Comparison of ENCODE assay signal across 16 mouse cellular contexts in the genomic region with DNA sequence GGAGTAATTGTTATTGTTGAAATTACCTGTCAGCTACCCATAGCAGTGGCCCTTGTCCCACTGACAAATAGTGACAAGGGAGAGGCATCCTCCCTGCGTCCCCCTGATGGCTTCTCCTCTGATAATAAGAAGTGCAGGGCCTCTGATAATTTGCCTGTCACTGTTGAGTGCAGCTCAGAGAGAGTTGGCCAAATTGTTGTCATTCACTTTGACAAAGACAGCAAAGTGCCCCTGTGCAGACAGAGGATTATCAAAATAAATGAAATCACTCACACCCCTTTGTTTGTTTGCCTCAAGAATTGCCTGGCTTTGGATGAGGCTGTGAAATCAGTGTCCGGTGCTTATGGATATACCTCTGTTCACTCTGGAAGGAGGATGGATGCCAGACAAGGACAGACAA.
DNase-seq lines count a peak whose midpoint lies in the region; ATAC-seq and TF ChIP-seq lines count a peak whose summit lies in the region.
"Had no signal": no experiment of that assay in that cellular context is flagged by ENCODE, and none has a peak within 500 bp of the region (broad histone marks: within the 10 kb centered on the region; RNA-seq: fewer than 3 reads in every experiment).

No protein-coding gene starts in this region.

- TF ChIP-seq EP300 in stomach, postnatal 0 days (optimal IDR thresholded peaks at IDR 0.05): no peak

- no peak overlapping the region for H3K9ac ChIP-seq in lung, embryonic 14.5 days
- no peak overlapping the region for H3K9ac ChIP-seq in intestine, postnatal 0 days (ENCODE audit: low read depth, low read length)
- H3K9ac ChIP-seq in stomach, postnatal 0 days (ENCODE audit: low read length): no peak overlapping the region
- H3K9ac ChIP-seq in midbrain, embryonic 16.5 days (ENCODE audit: low read depth, low read length): no peak overlapping the region
- H3K9ac ChIP-seq: heart, embryonic 12.5 days; lung, embryonic 15.5 days; midbrain, embryonic 15.5 days had no signal

- H3K27me3 ChIP-seq in lung, embryonic 14.5 days (ENCODE audit: insufficient read depth, low read length): no peaks in the 10 kb centered on the region
- H3K27me3 ChIP-seq in intestine, postnatal 0 days (replicated peaks; ENCODE audit: control insufficient read depth, insufficient read depth, low read length): no peaks in the 10 kb centered on the region
- no peaks in the 10 kb centered on the region for H3K27me3 ChIP-seq in stomach, postnatal 0 days (ENCODE audit: control insufficient read depth, insufficient read depth, low read length)
- 0 out of 2 replicates have a peak, but pooled peaks cover 3% of the 10 kb centered on the region for H3K27me3 ChIP-seq in midbrain, embryonic 16.5 days (ENCODE audit: control insufficient read depth, insufficient read depth, low read depth, low read length)
- H3K27me3 ChIP-seq: heart, embryonic 12.5 days; lung, embryonic 15.5 days; midbrain, embryonic 15.5 days had no signal

- H3K4me1 ChIP-seq in lung, embryonic 14.5 days (ENCODE audit: insufficient read depth): peaks cover 42% of the 10 kb centered on the region
- no peaks in the 10 kb centered on the region for H3K4me1 ChIP-seq in intestine, postnatal 0 days (replicated peaks; ENCODE audit: control insufficient read depth, insufficient read depth, low read length)
- H3K4me1 ChIP-seq in stomach, postnatal 0 days (replicated peaks; ENCODE audit: control insufficient read depth, insufficient read depth): no peaks in the 10 kb centered on the region; the same call in 1 of the 2 replicates
- peaks cover 32% of the 10 kb centered on the region for H3K4me1 ChIP-seq in midbrain, embryonic 16.5 days (ENCODE audit: control insufficient read depth, insufficient read depth, low read length)

- no peak for TF ChIP-seq CTCF in lung, embryonic 14.5 days (IDR thresholded peaks at IDR 0.05; ENCODE audit: low read depth)
- no peak for TF ChIP-seq CTCF in intestine, postnatal 0 days (IDR thresholded peaks at IDR 0.05; ENCODE audit: low read depth)
- no peak for TF ChIP-seq CTCF in stomach, postnatal 0 days (IDR thresholded peaks at IDR 0.05; ENCODE audit: low read depth)

- no peak overlapping the region for H3K4me3 ChIP-seq in lung, embryonic 14.5 days (ENCODE audit: low read depth, low read length)
- no peak overlapping the region for H3K4me3 ChIP-seq in intestine, postnatal 0 days (ENCODE audit: low read depth, low read length)
- H3K4me3 ChIP-seq in stomach, postnatal 0 days (ENCODE audit: low read depth, low read length): no peak overlapping the region
- no peak overlapping the region for H3K4me3 ChIP-seq in midbrain, embryonic 16.5 days (ENCODE audit: low read depth, low read length)
- H3K4me3 ChIP-seq: heart, embryonic 12.5 days; limb, embryonic 10.5 days; midbrain, embryonic 15.5 days had no signal

- WGBS in lung, embryonic 14.5 days: 41% methylated on average over 2 of the region's 2 CpGs
- 65% methylated on average over 2 of the region's 2 CpGs for WGBS in intestine, postnatal 0 days
- WGBS in stomach, postnatal 0 days: 65% methylated on average over 2 of the region's 2 CpGs
- whole genome bisulfite sequencing in midbrain, embryonic 16.5 days: 46% methylated on average over 2 of the region's 2 CpGs

- no peaks in the 10 kb centered on the region for H3K9me3 ChIP-seq in lung, embryonic 14.5 days (ENCODE audit: low read depth, low read length)
- no peaks in the 10 kb centered on the region for H3K9me3 ChIP-seq in intestine, postnatal 0 days (ENCODE audit: control insufficient read depth)
- H3K9me3 ChIP-seq in stomach, postnatal 0 days (ENCODE audit: control insufficient read depth, low read length): no peaks in the 10 kb centered on the region
- H3K9me3 ChIP-seq in midbrain, embryonic 16.5 days (replicated peaks; ENCODE audit: control insufficient read depth, low read length, poor library complexity, severe bottlenecking): no peaks in the 10 kb centered on the region
- H3K9me3 ChIP-seq: G1E; heart, embryonic 12.5 days; limb, embryonic 10.5 days; lung, embryonic 15.5 days; midbrain, embryonic 15.5 days had no signal

- peak overlapping the region; percentile 42; the same call in 1 of the 2 replicates for H3K27ac ChIP-seq in lung, embryonic 14.5 days (ENCODE audit: low read depth)
- peak overlapping the region; percentile 11; the same call in 1 of the 2 replicates for H3K27ac ChIP-seq in intestine, postnatal 0 days (ENCODE audit: low read depth, low read length)
- peak overlapping the region; percentile 72 for H3K27ac ChIP-seq in stomach, postnatal 0 days (replicated peaks)
- H3K27ac ChIP-seq in midbrain, embryonic 16.5 days (ENCODE audit: low read length): no peak overlapping the region
- H3K27ac ChIP-seq: limb, embryonic 10.5 days; lung, embryonic 15.5 days; midbrain, embryonic 15.5 days had no signal

- no peaks in the 10 kb centered on the region for H3K36me3 ChIP-seq in lung, embryonic 14.5 days (ENCODE audit: insufficient read depth)
- H3K36me3 ChIP-seq in intestine, postnatal 0 days (ENCODE audit: control insufficient read depth, insufficient read depth): no peaks in the 10 kb centered on the region
- H3K36me3 ChIP-seq in stomach, postnatal 0 days (ENCODE audit: control insufficient read depth, insufficient read depth, low read length): no peaks in the 10 kb centered on the region
- H3K36me3 ChIP-seq in midbrain, embryonic 16.5 days (ENCODE audit: control insufficient read depth, insufficient read depth, low read length): no peaks in the 10 kb centered on the region
- H3K36me3 ChIP-seq: G1E; heart, embryonic 12.5 days; limb, embryonic 10.5 days; lung, embryonic 15.5 days; midbrain, embryonic 15.5 days had no signal

- ATAC-seq in lung, embryonic 14.5 days (ENCODE audit: insufficient read depth): no peak
- ATAC-seq in intestine, postnatal 0 days: no peak
- ATAC-seq in stomach, postnatal 0 days (ENCODE audit: low FRiP score, low TSS enrichment): no peak
- ATAC-seq in midbrain, embryonic 16.5 days: no peak
- ATAC-seq: midbrain, embryonic 15.5 days had no signal

- 0 out of 2 replicates have a peak overlapping the region, but pooled peaks have one; percentile 7 for H3K4me2 ChIP-seq in lung, embryonic 14.5 days
- H3K4me2 ChIP-seq in intestine, postnatal 0 days (replicated peaks; ENCODE audit: low read depth): no peak overlapping the region
- H3K4me2 ChIP-seq in stomach, postnatal 0 days (replicated peaks; ENCODE audit: low read depth): peak overlapping the region; percentile 33
- no peak overlapping the region for H3K4me2 ChIP-seq in midbrain, embryonic 16.5 days (ENCODE audit: low read length)
- H3K4me2 ChIP-seq: heart, embryonic 12.5 days; lung, embryonic 15.5 days; midbrain, embryonic 15.5 days had no signal

- peak; percentile 12 for DNase-seq in embryo, embryonic 10 days (ENCODE audit: low spot score)
- DNase-seq in embryo, embryonic 9.5 days (ENCODE audit: extremely low spot score): no peak
- DNase-seq in lung, embryonic 14.5 days: no peak
- DNase-seq in lung, postnatal 4 days: no peak
- no peak for DNase-seq in stomach, postnatal 0 days (ENCODE audit: low spot score)
- DNase-seq in heart, adult 18-20 months: no peak
- DNase-seq: B cell, adult 2 months; spleen, adult 18-20 months; thymus, postnatal 14 days had no signal

Comparison
In these comparisons a context has a peak if more than half of its experiments do, and no peak if none do; other contexts are left out.
1. H3K4me2 ChIP-seq: peak in lung, embryonic 14.5 days (single experiment) and stomach, postnatal 0 days (single experiment); none in intestine, postnatal 0 days (single experiment) and midbrain, embryonic 16.5 days (single experiment).